Mouse (Mus musculus) neural tube, embryonic 11.5 days (tissue): ENCODE data around the gene Capzb. TPM values are rescaled to one million over a fixed set of nuclear protein-coding genes. Genes with fewer than 3 reads are reported as not detected.

Experiments used
- ATAC-seq: fragments of 200-750 bp; cut with Nextera tagmentation; 2 replicates; pipeline ENCODE4 v1.8.0; 2017; ENCODE audit warnings: moderate number of reproducible peaks, mild to moderate bottlenecking, moderate TSS enrichment, moderate library complexity; ENCODE audit not compliant: insufficient read depth, low FRiP score, low TSS enrichment
- DNase-seq: peaks from one replicate; pipeline ENCODE4 v3.0.0-alpha.2; 2015; ENCODE audit warnings: low spot score
- H3K27ac ChIP-seq: fragments of 300-500 bp; sonication (generic); 2 replicates; pipeline ENCODE4 v1.5.1; 2014; ENCODE audit warnings: low read depth, mild to moderate bottlenecking, low read length
- H3K27me3 ChIP-seq: fragments of 300-500 bp; sonication (generic); 2 replicates; pipeline ENCODE4 v1.6.1; 2014; ENCODE audit warnings: mild to moderate bottlenecking, low read length, mixed read lengths; ENCODE audit not compliant: control insufficient read depth, insufficient read depth
- H3K36me3 ChIP-seq: fragments of 300-500 bp; sonication (generic); 2 replicates; pipeline ENCODE4 v1.6.1; 2014; ENCODE audit warnings: mild to moderate bottlenecking, low read length, moderate library complexity, mixed read lengths; ENCODE audit not compliant: control insufficient read depth, insufficient read depth
- H3K4me1 ChIP-seq: fragments of 300-500 bp; sonication (generic); 2 replicates; pipeline ENCODE4 v1.6.1; 2014; ENCODE audit warnings: low read length, mixed read lengths; ENCODE audit not compliant: control insufficient read depth, insufficient read depth
- H3K4me2 ChIP-seq: fragments of 300-500 bp; sonication (generic); 2 replicates; pipeline ENCODE4 v1.6.1; 2014; ENCODE audit warnings: low read depth, mild to moderate bottlenecking, moderate library complexity
- H3K4me3 ChIP-seq: fragments of 300-500 bp; sonication (generic); 2 replicates; pipeline ENCODE4 v1.5.1; 2014; ENCODE audit warnings: low read depth, low read length
- H3K9ac ChIP-seq: fragments of 300-500 bp; sonication (generic); 2 replicates; pipeline ENCODE4 v1.6.1; 2014; ENCODE audit warnings: mild to moderate bottlenecking, low read length
- H3K9me3 ChIP-seq: fragments of 300-500 bp; sonication (generic); 2 replicates; pipeline ENCODE4 v1.6.1; 2016; ENCODE audit warnings: low read length; ENCODE audit not compliant: control insufficient read depth
- WGBS: fragments of 180-500 bp; shearing (Covaris S2); extraction: QIAGEN DNeasy Blood & Tissue Kit; methylation state at CpG from one replicate; pipeline ENCODE4 v1.1.7; 2014; 5-methylcytosine and 5-hydroxymethylcytosine counted together
- polyA plus RNA-seq: library from polyadenylated mRNA; unstranded; fragments of >200 nt; fragmentation: Nextera tagmentation; extraction: Ambion mirVana; gene quantifications from 2 replicates; pipeline ENCODE4 v1.2.1, GENCODE M21; 2014

Capzb gene
- polyA plus RNA-seq, 1 experiment from 2014 or later, result 269 TPM

- H3K27me3 ChIP-seq, result no peaks in the 10 kb centered on the region
- no peak overlapping the region for H3K9ac ChIP-seq
- ATAC-seq, result no peak
- no peak overlapping the region for H3K4me2 ChIP-seq
- no peak overlapping the region for H3K4me3 ChIP-seq
- no peaks in the 10 kb centered on the region for H3K9me3 ChIP-seq
- no peaks in the 10 kb centered on the region for H3K4me1 ChIP-seq
- DNase-seq, result no peak
- H3K27ac ChIP-seq, result no peak overlapping the region
- 83% methylated on average over 2 of the region's 2 CpGs for WGBS
- H3K36me3 ChIP-seq, result no peaks in the 10 kb centered on the region
Observed at GRCm38 (mm10) chr4:139161076-139161475, 31.6 kb upstream of the Capzb start.

GRCm38 (mm10) chr4:139164082-139164481 is 28.6 kb upstream of the Capzb start:
- ATAC-seq (no peak), DNase-seq (no peak)
- Histone ChIP-seq H3K9me3 (no peaks in the 10 kb centered on the region), H3K36me3 (no peaks in the 10 kb centered on the region), H3K27ac (no peak overlapping the region), H3K9ac (no peak overlapping the region), H3K4me1 (no peaks in the 10 kb centered on the region), H3K4me2 (no peak overlapping the region), H3K4me3 (no peak overlapping the region), H3K27me3 (no peaks in the 10 kb centered on the region)
- 89% methylated on average over 6 of the region's 6 CpGs for WGBS

DNA sequence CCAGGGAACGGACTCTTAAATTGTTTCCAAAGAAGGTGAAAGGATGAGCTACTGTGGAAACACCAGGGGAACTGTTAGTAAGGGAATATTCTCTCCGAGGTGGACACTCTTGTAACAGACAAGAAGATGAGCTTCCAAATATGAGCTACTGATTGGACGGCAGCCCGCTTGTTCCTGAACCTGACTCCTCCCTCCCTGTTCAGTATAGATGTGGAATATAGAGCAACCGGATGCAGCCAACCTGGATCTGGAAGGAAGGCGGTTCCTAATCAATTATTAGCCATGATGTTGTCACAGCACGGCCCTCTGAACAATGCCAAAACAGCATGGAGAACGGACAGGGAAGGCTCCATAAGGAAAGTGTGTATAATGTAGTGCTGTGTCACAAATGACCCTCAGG is 27.4 kb upstream of the Capzb start:
- Histone ChIP-seq H3K36me3 (no peaks in the 10 kb centered on the region), H3K27ac (no peak overlapping the region), H3K27me3 (no peaks in the 10 kb centered on the region), H3K9ac (no peak overlapping the region), H3K9me3 (no peaks in the 10 kb centered on the region), H3K4me3 (no peak overlapping the region), H3K4me1 (no peaks in the 10 kb centered on the region), H3K4me2 (no peak overlapping the region)
- WGBS, result 81% methylated on average over 8 of the region's 8 CpGs
- DNase-seq, result no peak
- no peak for ATAC-seq

- Histone ChIP-seq H3K4me3 (no peak overlapping the region), H3K9me3 (no peaks in the 10 kb centered on the region), H3K27me3 (no peaks in the 10 kb centered on the region), H3K4me1 (no peaks in the 10 kb centered on the region), H3K36me3 (no peaks in the 10 kb centered on the region), H3K9ac (no peak overlapping the region), H3K27ac (no peak overlapping the region), H3K4me2 (no peak overlapping the region)
- no peak for DNase-seq
- ATAC-seq, result no peak
- WGBS, result 88% methylated on average over 8 of the region's 8 CpGs
Observed at GRCm38 (mm10) chr4:139166244-139166643, 26.5 kb upstream of the Capzb start.

GRCm38 (mm10) chr4:139167107-139167506 is 25.6 kb upstream of the Capzb start:
- no peaks in the 10 kb centered on the region for H3K4me1 ChIP-seq
- no peaks in the 10 kb centered on the region for H3K27me3 ChIP-seq
- no peak overlapping the region for H3K27ac ChIP-seq
- 71% methylated on average over 8 of the region's 8 CpGs for WGBS
- no peak overlapping the region for H3K4me3 ChIP-seq
- H3K36me3 ChIP-seq, result no peaks in the 10 kb centered on the region
- no peak overlapping the region for H3K9ac ChIP-seq
- no peaks in the 10 kb centered on the region for H3K9me3 ChIP-seq
- ATAC-seq (no peak), DNase-seq (no peak)
- H3K4me2 ChIP-seq, result no peak overlapping the region

DNA sequence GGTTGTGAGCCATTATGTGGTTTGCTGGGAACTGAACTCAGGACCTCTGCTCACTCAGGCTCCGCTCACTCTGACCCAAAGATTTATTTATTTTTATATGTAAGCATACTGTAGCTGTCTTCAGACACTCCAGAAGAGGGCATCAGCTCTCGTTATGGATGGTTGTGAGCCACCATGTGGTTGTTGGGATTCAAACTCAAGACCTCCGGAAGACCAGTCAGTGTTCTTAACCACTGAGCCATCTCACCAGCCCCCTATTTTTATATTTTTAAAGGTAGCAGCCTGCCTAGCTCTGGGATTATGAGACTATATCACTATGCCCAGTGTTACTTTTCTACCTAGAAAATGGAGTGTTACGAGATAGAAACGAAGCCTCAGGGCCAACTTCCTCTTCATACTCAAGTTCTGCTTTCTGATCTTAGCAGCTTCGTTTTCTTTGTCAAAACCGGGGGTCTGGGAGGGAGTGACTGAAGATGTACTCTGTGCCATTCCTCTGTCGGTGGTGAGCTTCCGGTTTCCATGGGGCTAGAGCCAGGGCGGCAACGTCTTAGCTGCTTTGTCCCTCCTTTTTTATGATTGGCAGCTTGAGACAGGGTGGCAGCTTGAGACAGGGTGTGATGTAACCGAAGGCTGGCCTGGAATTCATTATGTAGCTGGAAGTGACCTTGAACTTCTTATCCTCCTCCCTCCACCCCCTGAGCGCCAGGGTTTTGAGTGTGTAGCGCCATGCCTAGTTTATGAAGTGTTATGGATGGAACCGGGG is 23.5 kb upstream of the Capzb start:
- Histone ChIP-seq H3K4me3 (no peak overlapping the region), H3K9me3 (no peaks in the 10 kb centered on the region), H3K36me3 (no peaks in the 10 kb centered on the region), H3K4me2 (no peak overlapping the region), H3K27me3 (no peaks in the 10 kb centered on the region), H3K4me1 (no peaks in the 10 kb centered on the region), H3K27ac (no peak overlapping the region), H3K9ac (no peak overlapping the region)
- DNase-seq, result no peak
- no peak for ATAC-seq
- WGBS, result 83% methylated on average over 15 of the region's 15 CpGs

GRCm38 (mm10) chr4:139169748-139170279 is 22.9 kb upstream of the Capzb start:
- Histone ChIP-seq H3K27ac (no peak overlapping the region), H3K27me3 (no peaks in the 10 kb centered on the region), H3K4me2 (no peak overlapping the region), H3K4me3 (no peak overlapping the region), H3K36me3 (no peaks in the 10 kb centered on the region), H3K9me3 (no peaks in the 10 kb centered on the region), H3K4me1 (no peaks in the 10 kb centered on the region), H3K9ac (no peak overlapping the region)
- WGBS, result 74% methylated on average over 12 of the region's 12 CpGs
- DNase-seq (no peak), ATAC-seq (no peak)

- DNase-seq, result no peak
Observed at GRCm38 (mm10) chr4:139175061-139175971, 17.4 kb upstream of the Capzb start.

More at GRCm38 (mm10) chr4:139175061-139175971, 17.4 kb upstream of the Capzb start:
- no peaks in the 10 kb centered on the region for H3K36me3 ChIP-seq
- no peaks in the 10 kb centered on the region for H3K4me1 ChIP-seq
- WGBS, result 66% methylated on average over 20 of the region's 20 CpGs
- no peak overlapping the region for H3K27ac ChIP-seq
- no peak for ATAC-seq
- H3K4me3 ChIP-seq, result no peak overlapping the region
- no peaks in the 10 kb centered on the region; the same call in 1 of the 2 replicates for H3K9me3 ChIP-seq
- no peaks in the 10 kb centered on the region for H3K27me3 ChIP-seq
- no peak overlapping the region for H3K9ac ChIP-seq
- H3K4me2 ChIP-seq, result no peak overlapping the region
